Mouse (Mus musculus) kidney, embryonic 14.5 days (tissue): ENCODE results near the gene Ppp1r12c. TPM values are rescaled to one million over a fixed set of nuclear protein-coding genes. Genes with fewer than 3 reads are reported as not detected.

Experiments
- ATAC-seq: fragments of 200-750 bp; cut with Nextera tagmentation; 2 replicates; pipeline ENCODE4 v1.8.0; 2017; ENCODE audit warnings: moderate number of reproducible peaks, mild to moderate bottlenecking, moderate TSS enrichment, moderate library complexity; ENCODE audit not compliant: low FRiP score, low TSS enrichment
- H3K27ac ChIP-seq: fragments of 300-500 bp; sonication (generic); 2 replicates; pipeline ENCODE4 v1.5.1; 2014; ENCODE audit warnings: low read depth, mild to moderate bottlenecking, low read length, moderate library complexity, mixed read lengths
- H3K27me3 ChIP-seq: fragments of 300-500 bp; sonication (generic); 2 replicates; pipeline ENCODE4 v1.6.1; 2014; ENCODE audit warnings: mild to moderate bottlenecking, low read length; ENCODE audit not compliant: control insufficient read depth, insufficient read depth
- H3K36me3 ChIP-seq: fragments of 300-500 bp; sonication (generic); 2 replicates; pipeline ENCODE4 v1.6.1; 2014; ENCODE audit warnings: low read length, mixed read lengths; ENCODE audit not compliant: control insufficient read depth, insufficient read depth
- H3K4me1 ChIP-seq: fragments of 300-500 bp; sonication (generic); 2 replicates; pipeline ENCODE4 v1.6.1; 2014; ENCODE audit warnings: low read length, mixed read lengths; ENCODE audit not compliant: control insufficient read depth, insufficient read depth
- H3K4me2 ChIP-seq: fragments of 300-500 bp; sonication (generic); replicated peaks from 2 replicates; pipeline ENCODE4 v1.6.1; 2014; ENCODE audit warnings: low read depth, mild to moderate bottlenecking, low read length
- H3K4me3 ChIP-seq: fragments of 300-500 bp; sonication (generic); 2 replicates; pipeline ENCODE4 v1.5.1; 2014; ENCODE audit warnings: mild to moderate bottlenecking, low read length
- H3K9ac ChIP-seq: fragments of 300-500 bp; sonication (generic); 2 replicates; pipeline ENCODE4 v1.6.1; 2014; ENCODE audit warnings: low read depth, mild to moderate bottlenecking, low read length, moderate library complexity
- H3K9me3 ChIP-seq: fragments of 300-500 bp; sonication (generic); 2 replicates; pipeline ENCODE4 v1.6.1; 2016; ENCODE audit warnings: low read length; ENCODE audit not compliant: control insufficient read depth
- WGBS: fragments of 180-500 bp; shearing (Covaris S2); extraction: QIAGEN DNeasy Blood & Tissue Kit; methylation state at CpG from one replicate; pipeline ENCODE4 v1.1.7; 2014; 5-methylcytosine and 5-hydroxymethylcytosine counted together
- polyA plus RNA-seq: library from polyadenylated mRNA; unstranded; fragments of >200 nt; fragmentation: Nextera tagmentation; extraction: Ambion mirVana; gene quantifications from 2 replicates; pipeline ENCODE4 v1.2.1, GENCODE M21; 2014

Gene Ppp1r12c
- polyA plus RNA-seq, 1 experiment from 2014 or later, result 50.8 TPM

DNA sequence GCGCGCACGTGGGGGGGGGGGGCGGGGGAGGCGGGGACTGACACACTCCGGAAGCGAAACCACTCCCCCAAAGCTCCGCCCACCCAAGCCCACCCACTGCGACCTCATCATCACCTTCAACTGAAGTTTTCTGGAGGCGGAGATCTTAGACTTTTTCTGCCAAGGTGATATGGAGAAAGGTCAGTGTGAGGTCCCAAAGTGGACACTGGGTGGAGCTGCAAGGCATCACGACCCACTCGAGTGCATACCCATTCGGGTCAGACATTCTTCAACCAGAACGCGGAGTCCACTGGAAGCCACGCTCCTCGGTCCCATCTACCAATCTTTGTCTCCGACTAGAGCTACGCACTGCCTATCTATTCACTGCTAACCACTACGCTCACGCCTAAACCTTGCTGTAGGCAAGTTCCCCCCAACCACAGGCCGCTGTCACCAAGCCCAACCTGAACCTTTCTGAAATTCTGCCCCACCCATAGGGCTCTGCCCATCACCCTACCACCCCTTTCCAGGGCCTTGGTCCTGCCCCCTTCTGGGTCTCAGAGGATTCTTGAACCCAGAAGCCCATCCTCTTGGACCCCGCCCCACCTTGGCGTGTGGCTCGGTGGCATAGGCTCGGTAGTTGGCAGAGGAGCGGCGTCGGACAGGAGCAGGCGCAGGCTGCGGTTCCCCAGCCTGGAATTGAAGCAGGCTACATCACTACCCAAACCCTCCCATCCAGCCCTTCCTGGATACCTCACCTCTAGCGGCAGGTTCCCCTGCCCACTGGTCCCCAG is 19.9 kb upstream of the Ppp1r12c start:
- 32% methylated on average over 31 of the region's 32 CpGs for WGBS
- peak overlapping the region; percentile 51 for H3K4me2 ChIP-seq
- no peak overlapping the region for H3K27ac ChIP-seq
- 0 out of 2 replicates have a peak, but pooled peaks have one; percentile 13 for ATAC-seq
- H3K9me3 ChIP-seq, result no peaks in the 10 kb centered on the region
- H3K27me3 ChIP-seq, result no peaks in the 10 kb centered on the region; the same call in 1 of the 2 replicates
- peak overlapping the region; percentile 18; the same call in 1 of the 2 replicates for H3K9ac ChIP-seq
- H3K4me3 ChIP-seq, result peak overlapping the region; percentile 25; the same call in 1 of the 2 replicates
- H3K4me1 ChIP-seq, result peaks cover 18% of the 10 kb centered on the region
- no peaks in the 10 kb centered on the region for H3K36me3 ChIP-seq

DNA sequence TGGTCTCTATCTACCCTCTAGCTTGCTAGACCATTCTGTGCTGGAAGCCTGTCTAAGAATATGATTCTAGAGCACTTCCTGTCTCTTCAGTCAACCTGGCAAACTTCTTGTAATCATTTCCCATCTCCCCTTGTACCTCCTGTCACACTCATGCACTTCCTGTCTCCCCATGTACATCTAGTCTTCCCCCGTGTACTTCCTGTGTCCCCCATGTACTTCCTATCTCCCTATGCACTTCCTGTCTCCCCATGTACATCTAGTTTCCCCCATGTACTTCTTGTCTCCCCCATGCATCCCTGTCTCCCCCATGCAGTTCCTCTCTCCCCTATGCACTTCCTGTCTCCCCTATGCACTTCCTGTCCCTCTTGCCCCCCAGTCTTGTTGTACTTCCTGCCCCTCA is 17.0 kb upstream of the Ppp1r12c start:
- Histone ChIP-seq H3K9ac (no peak overlapping the region), H3K9me3 (no peaks in the 10 kb centered on the region), H3K4me2 (no peak overlapping the region), H3K36me3 (no peaks in the 10 kb centered on the region), H3K27ac (no peak overlapping the region), H3K4me1 (peaks cover 27% of the 10 kb centered on the region), H3K4me3 (no peak overlapping the region), H3K27me3 (no peaks in the 10 kb centered on the region; the same call in 1 of the 2 replicates)
- WGBS, result 72% methylated on average over 1 of the region's 1 CpGs
- ATAC-seq, result no peak

DNA sequence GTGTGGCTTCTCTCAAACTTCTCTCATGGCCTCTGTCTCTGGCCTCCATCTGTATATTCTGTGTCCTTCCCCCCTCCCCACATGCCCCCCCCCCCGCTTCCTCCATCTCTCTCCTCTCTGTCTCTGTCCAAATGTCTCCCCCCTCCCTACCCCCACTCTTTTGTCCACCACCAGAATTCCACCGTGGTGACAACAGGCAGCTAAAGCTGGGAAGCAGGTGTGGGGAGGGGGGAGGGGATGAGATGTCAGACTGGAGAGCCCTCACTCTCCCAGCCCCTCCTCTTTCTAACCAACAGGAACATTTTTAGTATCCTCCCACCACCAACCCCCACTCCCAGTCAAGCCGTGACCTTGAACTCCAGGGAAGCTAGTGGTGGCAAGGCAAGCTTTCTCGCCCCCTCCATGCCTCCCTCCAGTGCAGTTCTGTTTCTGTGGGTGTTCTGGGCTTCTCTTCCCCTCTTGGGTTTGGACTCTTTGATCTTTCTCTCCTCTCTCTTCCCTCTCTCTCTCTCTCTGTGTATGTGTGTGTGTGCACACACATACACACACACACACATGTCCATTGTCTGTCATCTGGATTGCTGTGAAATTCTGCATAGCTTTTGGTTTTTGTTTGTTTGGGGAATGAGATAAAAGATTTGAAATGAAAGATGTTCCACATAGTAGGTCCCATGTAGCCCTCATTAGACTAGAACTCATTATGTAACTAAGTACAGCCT is 15.0 kb upstream of the Ppp1r12c start, which contains the start of gene Tnnt1:
Gene Tnnt1, minus strand, starts transcription at position 51 of the 719 bp plus-strand sequence.
- no peak within 1 kb of the TSS for H3K9ac ChIP-seq
- H3K4me2 ChIP-seq, result no peak within 1 kb of the TSS
- H3K9me3 ChIP-seq, result no peaks in the 10 kb centered on the region
- WGBS, result 8% methylated on average over 4 of the region's 4 CpGs
- peak within 1 kb of the TSS; percentile 17; the same call in 1 of the 2 replicates for H3K27ac ChIP-seq
- H3K4me1 ChIP-seq, result peaks cover 26% of the 10 kb centered on the region
- no peaks in the 10 kb centered on the region for H3K36me3 ChIP-seq
- no peak for ATAC-seq
- no peak within 1 kb of the TSS for H3K4me3 ChIP-seq
- no peaks in the 10 kb centered on the region; the same call in 1 of the 2 replicates for H3K27me3 ChIP-seq

DNA sequence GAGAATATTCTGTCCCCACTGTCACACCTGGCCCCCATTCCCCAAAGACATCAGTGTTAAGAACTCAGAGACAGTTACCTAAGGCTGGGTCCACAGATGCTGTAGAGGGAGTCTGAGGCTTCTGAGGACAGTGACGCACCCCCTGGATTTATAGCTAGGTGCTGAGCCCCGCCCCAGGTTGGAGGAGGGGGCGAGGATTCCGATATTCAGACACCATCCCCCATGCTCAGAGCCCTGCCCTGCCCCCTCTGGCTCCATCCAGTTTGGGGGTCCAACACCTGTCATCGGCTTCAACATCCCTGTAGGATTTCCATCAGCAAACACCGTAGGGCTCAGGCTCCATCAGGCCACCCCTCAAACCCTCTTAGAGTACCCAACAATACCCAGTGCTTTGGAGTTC is 14.4 kb upstream of the Ppp1r12c start:
- Histone ChIP-seq H3K4me3 (no peak overlapping the region), H3K4me1 (peaks cover 20% of the 10 kb centered on the region), H3K27me3 (no peaks in the 10 kb centered on the region), H3K9me3 (no peaks in the 10 kb centered on the region), H3K27ac (no peak overlapping the region), H3K36me3 (no peaks in the 10 kb centered on the region), H3K9ac (no peak overlapping the region), H3K4me2 (no peak overlapping the region)
- 0 out of 2 replicates have a peak, but pooled peaks have one; percentile 7 for ATAC-seq
- 49% methylated on average over 6 of the region's 6 CpGs for WGBS

DNA sequence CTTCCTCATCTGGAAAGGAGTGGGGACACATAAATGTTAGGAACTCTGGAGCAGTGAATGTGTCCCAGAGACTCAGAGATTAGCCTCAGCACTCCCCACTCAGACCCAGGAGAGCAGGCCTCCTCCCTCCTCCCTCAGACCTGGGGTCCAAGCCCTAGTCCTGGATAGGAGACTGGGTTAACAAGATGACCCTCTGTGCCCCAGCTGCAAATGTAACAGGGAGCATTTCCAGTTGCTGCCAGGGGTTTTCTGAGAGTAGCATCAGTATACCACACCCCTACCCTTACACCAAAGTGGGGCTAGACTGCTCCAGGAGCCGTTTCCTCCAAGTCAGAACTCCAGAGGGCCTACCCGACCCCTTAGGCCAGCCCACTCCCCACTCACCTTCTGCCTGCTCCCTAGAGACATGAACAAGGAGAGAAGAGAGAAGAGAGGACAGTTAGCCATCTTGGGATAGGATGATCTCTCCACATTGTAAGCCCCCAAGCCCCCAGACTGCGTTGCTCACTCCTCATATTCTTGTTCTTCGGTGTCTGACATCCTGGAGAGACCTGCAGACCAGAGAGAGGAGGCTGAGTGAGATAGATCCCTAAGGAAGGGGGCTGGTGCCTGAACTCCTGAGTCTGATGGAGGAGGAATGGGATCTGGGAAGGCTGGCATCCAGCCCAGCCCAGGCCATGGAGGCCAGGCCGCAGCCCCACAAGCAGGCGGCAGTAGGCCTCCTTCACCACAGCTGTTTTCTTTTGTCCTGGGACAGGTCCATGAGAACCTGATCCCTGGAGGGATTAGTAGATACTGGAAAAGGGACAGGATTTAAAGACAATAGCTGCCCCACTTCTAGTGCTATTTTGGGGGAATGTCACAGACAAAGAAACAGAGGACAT is 12.6 kb upstream of the Ppp1r12c start:
- H3K4me2 ChIP-seq, result no peak overlapping the region
- no peak overlapping the region for H3K9ac ChIP-seq
- peaks cover 13% of the 10 kb centered on the region; the same call in 1 of the 2 replicates for H3K4me1 ChIP-seq
- peak overlapping the region; percentile 65; the same call in 1 of the 2 replicates for H3K27ac ChIP-seq
- no peaks in the 10 kb centered on the region for H3K27me3 ChIP-seq
- no peaks in the 10 kb centered on the region for H3K36me3 ChIP-seq
- ATAC-seq, result peak; percentile 46
- no peak overlapping the region for H3K4me3 ChIP-seq
- 44% methylated on average over 6 of the region's 6 CpGs for WGBS
- no peaks in the 10 kb centered on the region for H3K9me3 ChIP-seq

DNA sequence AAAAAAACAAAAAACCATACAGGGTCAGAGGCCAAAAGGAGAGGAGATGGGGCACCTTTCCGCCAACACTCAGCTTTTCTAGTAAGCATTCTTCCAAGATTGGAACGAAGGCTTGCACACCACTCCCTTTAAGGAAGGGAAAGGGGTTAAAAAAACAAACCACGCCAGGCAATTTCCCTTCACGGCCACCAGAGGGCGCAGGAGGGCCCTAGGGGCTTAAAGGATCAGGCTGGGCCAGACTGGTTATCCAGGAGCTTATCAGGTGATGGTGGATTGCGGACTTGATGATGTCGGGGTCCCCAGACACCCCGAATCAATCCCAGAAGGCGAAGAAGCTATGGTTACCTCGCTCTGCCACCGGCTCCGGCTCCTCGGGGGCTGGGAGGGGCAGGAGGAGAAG is 11.8 kb upstream of the Ppp1r12c start:
- H3K9me3 ChIP-seq, result no peaks in the 10 kb centered on the region
- peaks cover 13% of the 10 kb centered on the region; the same call in 1 of the 2 replicates for H3K4me1 ChIP-seq
- H3K27ac ChIP-seq, result no peak overlapping the region
- no peak overlapping the region for H3K4me2 ChIP-seq
- ATAC-seq, result no peak
- H3K4me3 ChIP-seq, result no peak overlapping the region
- no peaks in the 10 kb centered on the region for H3K36me3 ChIP-seq
- 31% methylated on average over 13 of the region's 13 CpGs for WGBS
- no peaks in the 10 kb centered on the region for H3K27me3 ChIP-seq
- no peak overlapping the region for H3K9ac ChIP-seq

DNA sequence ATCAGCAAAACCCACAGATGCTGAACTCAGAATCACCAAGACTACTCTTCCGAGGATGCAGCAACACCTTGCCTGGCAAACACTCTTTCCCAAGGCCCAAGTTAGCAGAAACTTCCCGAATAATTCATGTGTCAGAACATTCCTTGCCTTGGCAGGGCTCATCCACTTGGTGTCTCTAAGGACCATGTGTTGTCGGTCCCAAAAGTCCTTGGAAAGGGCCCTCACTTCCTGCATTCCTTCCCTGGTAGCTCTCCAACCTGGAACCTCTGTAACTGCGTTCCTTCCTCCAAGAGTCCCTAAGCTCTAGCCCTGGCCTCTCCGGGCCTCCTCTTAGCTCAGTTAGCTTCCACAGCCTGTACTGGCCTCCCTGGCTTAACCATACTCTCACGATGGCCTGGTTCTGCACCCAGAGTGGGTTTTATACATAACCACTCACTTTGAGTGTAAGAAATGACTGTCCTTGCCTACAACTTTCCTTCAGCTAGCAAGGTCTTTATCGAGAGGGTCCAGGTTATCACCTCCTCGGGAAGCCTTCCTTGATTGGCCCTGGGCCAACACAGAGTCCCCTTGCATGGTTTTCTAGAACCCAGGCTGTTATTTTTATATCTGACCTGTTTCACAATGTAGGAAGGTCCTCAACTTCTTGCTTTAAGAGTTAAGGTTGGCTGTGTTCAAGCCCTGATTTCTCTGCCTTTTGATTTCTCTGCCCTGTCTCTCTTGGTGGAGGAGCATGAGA is 10.2 kb upstream of the Ppp1r12c start:
- H3K9ac ChIP-seq, result no peak overlapping the region
- 68% methylated on average over 8 of the region's 8 CpGs for WGBS
- H3K9me3 ChIP-seq, result no peaks in the 10 kb centered on the region
- no peaks in the 10 kb centered on the region for H3K36me3 ChIP-seq
- H3K4me1 ChIP-seq, result peaks cover 12% of the 10 kb centered on the region; the same call in 1 of the 2 replicates
- H3K4me3 ChIP-seq, result no peak overlapping the region
- no peak overlapping the region for H3K4me2 ChIP-seq
- ATAC-seq, result no peak
- H3K27ac ChIP-seq, result no peak overlapping the region
- H3K27me3 ChIP-seq, result no peaks in the 10 kb centered on the region
